23 mouse cellular contexts compared by ENCODE assay signal in genomic region chr10:43434326-43434725, GRCm38 (mm10). TPM values are rescaled to one million over a fixed set of nuclear protein-coding genes. Genes with fewer than 3 reads are reported as not detected.
DNase-seq lines count a peak whose midpoint lies in the region; ATAC-seq and TF ChIP-seq lines count a peak whose summit lies in the region.
"Had no signal": no experiment of that assay in that cellular context is flagged by ENCODE, and none has a peak within 500 bp of the region (broad histone marks: within the 10 kb centered on the region; RNA-seq: fewer than 3 reads in every experiment).

No protein-coding gene starts in this region.

- no peaks in the 10 kb centered on the region for H3K27me3 ChIP-seq in kidney, embryonic 14.5 days (ENCODE audit: control insufficient read depth, insufficient read depth, low read length)
- H3K27me3 ChIP-seq in kidney, embryonic 15.5 days: no peaks in the 10 kb centered on the region
- H3K27me3 ChIP-seq in kidney, postnatal 0 days (ENCODE audit: insufficient read depth, low read length): no peaks in the 10 kb centered on the region
- H3K27me3 ChIP-seq: embryonic facial prominence, embryonic 13.5 days; embryonic facial prominence, embryonic 15.5 days; forebrain, embryonic 12.5 days had no signal

- H3K9me3 ChIP-seq in kidney, embryonic 14.5 days (ENCODE audit: control insufficient read depth, low read length): 0 out of 2 replicates have a peak, but pooled peaks cover 4% of the 10 kb centered on the region
- H3K9me3 ChIP-seq in kidney, embryonic 15.5 days (replicated peaks): no peaks in the 10 kb centered on the region; the same call in 1 of the 2 replicates
- no peaks in the 10 kb centered on the region; the same call in 1 of the 2 replicates for H3K9me3 ChIP-seq in kidney, postnatal 0 days (replicated peaks; ENCODE audit: low read length)
- H3K9me3 ChIP-seq: embryonic facial prominence, embryonic 15.5 days had no signal

- H3K4me2 ChIP-seq in kidney, embryonic 14.5 days (replicated peaks; ENCODE audit: low read depth, low read length): no peak overlapping the region
- no peak overlapping the region for H3K4me2 ChIP-seq in kidney, embryonic 15.5 days
- H3K4me2 ChIP-seq in kidney, postnatal 0 days (ENCODE audit: low read length): no peak overlapping the region
- H3K4me2 ChIP-seq: embryonic facial prominence, embryonic 13.5 days; embryonic facial prominence, embryonic 15.5 days; forebrain, embryonic 12.5 days had no signal

- H3K4me3 ChIP-seq in kidney, embryonic 14.5 days (ENCODE audit: low read length): no peak overlapping the region
- no peak overlapping the region for H3K4me3 ChIP-seq in kidney, embryonic 15.5 days (replicated peaks)
- H3K4me3 ChIP-seq in kidney, postnatal 0 days (replicated peaks; ENCODE audit: low read depth, low read length): no peak overlapping the region
- H3K4me3 ChIP-seq: embryonic facial prominence, embryonic 13.5 days; embryonic facial prominence, embryonic 15.5 days; erythroblast, embryonic 14.5 days; forebrain, embryonic 10.5 days; forebrain, embryonic 12.5 days had no signal

- no peak for TF ChIP-seq CTCF in kidney, postnatal 0 days (IDR thresholded peaks at IDR 0.05; ENCODE audit: low read depth)

- no peaks in the 10 kb centered on the region for H3K36me3 ChIP-seq in kidney, embryonic 14.5 days (ENCODE audit: control insufficient read depth, insufficient read depth, low read length)
- H3K36me3 ChIP-seq in kidney, embryonic 15.5 days: peaks cover 11% of the 10 kb centered on the region
- H3K36me3 ChIP-seq in kidney, postnatal 0 days (ENCODE audit: insufficient read depth, low read length): no peaks in the 10 kb centered on the region
- H3K36me3 ChIP-seq: embryonic facial prominence, embryonic 13.5 days; embryonic facial prominence, embryonic 15.5 days had no signal

- WGBS in kidney, embryonic 14.5 days: 79% methylated on average over 4 of the region's 4 CpGs
- WGBS in kidney, embryonic 15.5 days: 73% methylated on average over 4 of the region's 4 CpGs
- 68% methylated on average over 4 of the region's 4 CpGs for WGBS in kidney, postnatal 0 days

- no peak for ATAC-seq in kidney, embryonic 14.5 days (ENCODE audit: low FRiP score, low TSS enrichment)
- ATAC-seq in kidney, embryonic 15.5 days (replicated peaks; ENCODE audit: low FRiP score): no peak
- no peak for ATAC-seq in kidney, postnatal 0 days (replicated peaks; ENCODE audit: low FRiP score, low read depth)
- ATAC-seq: forebrain, embryonic 14.5 days had no signal

- peaks cover 6% of the 10 kb centered on the region for H3K4me1 ChIP-seq in kidney, embryonic 14.5 days (ENCODE audit: control insufficient read depth, insufficient read depth, low read length)
- H3K4me1 ChIP-seq in kidney, embryonic 15.5 days: peaks cover 29% of the 10 kb centered on the region
- H3K4me1 ChIP-seq in kidney, postnatal 0 days (replicated peaks; ENCODE audit: insufficient read depth, low read length): peaks cover 2% of the 10 kb centered on the region

- DNase-seq in kidney, adult 8-10 months: peak; percentile 12 to 28
- no peak for DNase-seq in kidney, postnatal 25 days
- DNase-seq in kidney, postnatal 0 days (ENCODE audit: low spot score): peak; percentile 15
- DNase-seq in kidney, postnatal 10 days: no peak
- no peak for DNase-seq in lung, postnatal 4 days
- DNase-seq: adrenal gland, adult 2 months; adrenal gland, postnatal 10 days; adrenal gland, postnatal 25 days; cerebellum, adult 11 months; cerebellum, adult 18-20 months; cerebellum, adult 8-10 months; cerebellum, adult 9-11 months; cerebellum, postnatal 14 days; cerebellum, postnatal 36 days; embryo, embryonic 11 days had no signal

- H3K9ac ChIP-seq in kidney, embryonic 14.5 days (ENCODE audit: low read depth, low read length): no peak overlapping the region
- H3K9ac ChIP-seq in kidney, embryonic 15.5 days: no peak overlapping the region
- H3K9ac ChIP-seq in kidney, postnatal 0 days (ENCODE audit: low read depth, low read length): no peak overlapping the region
- H3K9ac ChIP-seq: embryonic facial prominence, embryonic 13.5 days; embryonic facial prominence, embryonic 15.5 days; forebrain, embryonic 12.5 days had no signal

- no peak overlapping the region for H3K27ac ChIP-seq in kidney, embryonic 14.5 days (ENCODE audit: low read depth, low read length)
- H3K27ac ChIP-seq in kidney, embryonic 15.5 days: peak overlapping the region; percentile 48; the same call in 1 of the 2 replicates
- H3K27ac ChIP-seq in kidney, postnatal 0 days: 0 out of 2 replicates have a peak overlapping the region, but pooled peaks have one; percentile 1
- H3K27ac ChIP-seq: embryonic facial prominence, embryonic 13.5 days; embryonic facial prominence, embryonic 15.5 days; forebrain, embryonic 10.5 days; forebrain, embryonic 12.5 days had no signal

RNA-seq across cellular contexts. Expression of gene Bend3, which starts 44.3 kb away (rescaled TPM):
- 8.4 and 8.9 TPM in 2 replicates for polyA plus RNA-seq in kidney, embryonic 14.5 days (2014; fragmentation: Nextera tagmentation; extraction: Ambion mirVana)
- 6.6 and 7.4 TPM in 2 replicates for polyA plus RNA-seq in kidney, embryonic 15.5 days (2015; fragmentation: Nextera tagmentation; extraction: Ambion mirVana)
- 2.8 TPM in 2 replicates for polyA plus RNA-seq in kidney, postnatal 0 days (2015; fragmentation: Nextera tagmentation; extraction: Ambion mirVana)

Comparison
In these comparisons a context has a peak if more than half of its experiments do, and no peak if none do; other contexts are left out.
1. DNase-seq: peak in kidney, adult 8-10 months (2 of 2) and kidney, postnatal 0 days (single experiment); none in kidney, postnatal 25 days (0 of 2), kidney, postnatal 10 days (single experiment) and lung, postnatal 4 days (0 of 2).